Mouse (Mus musculus): ENCODE results near the gene Masp1.

DNA sequence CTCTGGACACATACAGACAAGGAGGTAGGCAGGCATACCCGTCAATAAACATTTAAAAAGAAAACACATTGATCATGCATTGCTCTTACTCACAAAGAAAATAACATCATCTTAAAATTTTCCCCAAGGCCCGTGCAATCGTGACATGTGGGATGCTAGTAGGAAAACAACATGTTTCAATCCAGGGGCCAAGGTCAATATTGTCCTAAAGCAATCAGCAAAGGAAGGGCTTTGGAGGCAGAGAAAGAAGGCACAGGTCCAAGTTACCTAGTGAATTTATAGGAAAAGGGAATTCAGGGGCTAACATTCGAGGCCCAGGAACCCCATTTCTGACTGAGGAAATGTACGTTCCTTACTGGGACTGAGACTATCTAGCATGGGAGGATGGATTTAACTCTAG, 3.4 kb downstream of the Masp1 start:
- TF ChIP-seq CHD1 (IDR thresholded peaks at IDR 0.05; ENCODE audit: low read depth, low read length) = no peak
- TF ChIP-seq KAT2A (IDR thresholded peaks at IDR 0.05; ENCODE audit: insufficient replicate concordance, low read length) = no peak
- no peak for TF ChIP-seq TBP (conservative IDR thresholded peaks at IDR 0.05; ENCODE audit: low read depth, low read length)
- TF ChIP-seq POLR2A (IDR thresholded peaks at IDR 0.05; ENCODE audit: low read depth, low read length) = no peak
- no peak for TF ChIP-seq RAD21 (IDR thresholded peaks at IDR 0.05; ENCODE audit: low read depth, low read length)
- TF ChIP-seq ETS1 (conservative IDR thresholded peaks at IDR 0.05; ENCODE audit: low read depth, low read length) = no peak
- no peak for TF ChIP-seq POLR2AphosphoS2 (IDR thresholded peaks at IDR 0.05; ENCODE audit: low read depth, low read length)
- TF ChIP-seq SMC3 (IDR thresholded peaks at IDR 0.05; ENCODE audit: low read depth, low read length) = no peak
- no peak for TF ChIP-seq ELF1 (IDR thresholded peaks at IDR 0.05; ENCODE audit: low read depth, low read length)
